ENCODE assay signal across 13 mouse cellular contexts in genomic region chr2:24490564-24490963, GRCm38 (mm10). TPM values are rescaled to one million over a fixed set of nuclear protein-coding genes. Genes with fewer than 3 reads are reported as not detected.
A peak's percentile ranks its signal among the peaks of the same experiment; 100 is the strongest.
DNase-seq lines count a peak whose midpoint lies in the region; ATAC-seq and TF ChIP-seq lines count a peak whose summit lies in the region.
"Had no signal": no experiment of that assay in that cellular context is flagged by ENCODE, and none has a peak within 500 bp of the region (broad histone marks: within the 10 kb centered on the region; RNA-seq: fewer than 3 reads in every experiment).

No protein-coding gene starts in this region.

- intact Hi-C loops in left cerebral cortex, postnatal 25 days (cut with DNase I) = no loop called here

- no peak overlapping the region for H3K9ac ChIP-seq in forebrain, postnatal 0 days
- no peak overlapping the region for H3K9ac ChIP-seq in midbrain, embryonic 14.5 days (replicated peaks; ENCODE audit: low read length)
- H3K9ac ChIP-seq in midbrain, embryonic 15.5 days = no peak overlapping the region
- no peak overlapping the region for H3K9ac ChIP-seq in embryonic facial prominence, embryonic 11.5 days (replicated peaks; ENCODE audit: low read length)
- no peak overlapping the region for H3K9ac ChIP-seq in stomach, postnatal 0 days (ENCODE audit: low read length)
- H3K9ac ChIP-seq: embryonic facial prominence, embryonic 12.5 days; hindbrain, embryonic 14.5 days had no signal

- 50% methylated on average over 6 of the region's 6 CpGs for WGBS in forebrain, postnatal 0 days
- 50% methylated on average over 6 of the region's 6 CpGs for WGBS in forebrain, embryonic 10.5 days
- WGBS in midbrain, embryonic 14.5 days = 54% methylated on average over 6 of the region's 6 CpGs
- WGBS in midbrain, embryonic 15.5 days = 50% methylated on average over 6 of the region's 6 CpGs
- WGBS in embryonic facial prominence, embryonic 11.5 days = 32% methylated on average over 6 of the region's 6 CpGs
- WGBS in stomach, postnatal 0 days = 27% methylated on average over 6 of the region's 6 CpGs

- H3K36me3 ChIP-seq in forebrain, postnatal 0 days (ENCODE audit: insufficient read depth) = no peaks in the 10 kb centered on the region
- no peaks in the 10 kb centered on the region for H3K36me3 ChIP-seq in forebrain, embryonic 10.5 days (replicated peaks)
- no peaks in the 10 kb centered on the region for H3K36me3 ChIP-seq in midbrain, embryonic 14.5 days (ENCODE audit: control insufficient read depth, insufficient read depth, low read length)
- H3K36me3 ChIP-seq in midbrain, embryonic 15.5 days (replicated peaks) = no peaks in the 10 kb centered on the region
- no peaks in the 10 kb centered on the region for H3K36me3 ChIP-seq in embryonic facial prominence, embryonic 11.5 days (replicated peaks; ENCODE audit: control insufficient read depth, insufficient read depth, low read depth, low read length)
- no peaks in the 10 kb centered on the region for H3K36me3 ChIP-seq in stomach, postnatal 0 days (ENCODE audit: control insufficient read depth, insufficient read depth, low read length)
- H3K36me3 ChIP-seq: embryonic facial prominence, embryonic 12.5 days; G1E; midbrain, embryonic 10.5 days had no signal

- H3K27me3 ChIP-seq in forebrain, postnatal 0 days (ENCODE audit: insufficient read depth, low read length) = no peaks in the 10 kb centered on the region
- no peaks in the 10 kb centered on the region for H3K27me3 ChIP-seq in forebrain, embryonic 10.5 days (ENCODE audit: poor library complexity, severe bottlenecking)
- no peaks in the 10 kb centered on the region for H3K27me3 ChIP-seq in midbrain, embryonic 14.5 days (ENCODE audit: control insufficient read depth, insufficient read depth, low read length)
- no peaks in the 10 kb centered on the region for H3K27me3 ChIP-seq in midbrain, embryonic 15.5 days (replicated peaks)
- H3K27me3 ChIP-seq in embryonic facial prominence, embryonic 11.5 days (ENCODE audit: control insufficient read depth, insufficient read depth, low read length) = no peaks in the 10 kb centered on the region
- no peaks in the 10 kb centered on the region for H3K27me3 ChIP-seq in stomach, postnatal 0 days (ENCODE audit: control insufficient read depth, insufficient read depth, low read length)
- H3K27me3 ChIP-seq: embryonic facial prominence, embryonic 12.5 days had no signal

- no peak for DNase-seq in forebrain, postnatal 0 days
- DNase-seq in forebrain, embryonic 10.5 days (ENCODE audit: extremely low spot score, low spot score) = no peak
- DNase-seq in midbrain, embryonic 14.5 days = peak; percentile 48
- DNase-seq in embryonic facial prominence, embryonic 11.5 days (ENCODE audit: low spot score) = peak; percentile 46
- DNase-seq in stomach, postnatal 0 days (ENCODE audit: low spot score) = peak; percentile 26
- DNase-seq in left cerebral cortex, postnatal 25 days (ENCODE audit: low spot score in 2 of 2) = no peak

- H3K9me3 ChIP-seq in forebrain, postnatal 0 days (ENCODE audit: low read length) = no peaks in the 10 kb centered on the region
- H3K9me3 ChIP-seq in forebrain, embryonic 10.5 days = no peaks in the 10 kb centered on the region
- H3K9me3 ChIP-seq in midbrain, embryonic 14.5 days (ENCODE audit: control insufficient read depth, low read length) = no peaks in the 10 kb centered on the region
- H3K9me3 ChIP-seq in midbrain, embryonic 15.5 days = no peaks in the 10 kb centered on the region
- no peaks in the 10 kb centered on the region for H3K9me3 ChIP-seq in embryonic facial prominence, embryonic 11.5 days (replicated peaks; ENCODE audit: control insufficient read depth, low read length)
- no peaks in the 10 kb centered on the region for H3K9me3 ChIP-seq in stomach, postnatal 0 days (ENCODE audit: control insufficient read depth, low read length)
- H3K9me3 ChIP-seq: embryonic facial prominence, embryonic 12.5 days; G1E; midbrain, embryonic 10.5 days had no signal

- TF ChIP-seq CTCF in forebrain, postnatal 0 days (IDR thresholded peaks at IDR 0.05; ENCODE audit: low read depth) = peak; percentile 56
- TF ChIP-seq CTCF in stomach, postnatal 0 days (IDR thresholded peaks at IDR 0.05; ENCODE audit: low read depth) = peak; percentile 76

- no peak overlapping the region for H3K4me3 ChIP-seq in forebrain, postnatal 0 days (ENCODE audit: low read depth, low read length)
- H3K4me3 ChIP-seq in forebrain, embryonic 10.5 days = no peak overlapping the region
- H3K4me3 ChIP-seq in midbrain, embryonic 14.5 days (replicated peaks; ENCODE audit: low read depth, low read length) = no peak overlapping the region
- H3K4me3 ChIP-seq in midbrain, embryonic 15.5 days = no peak overlapping the region
- H3K4me3 ChIP-seq in embryonic facial prominence, embryonic 11.5 days (ENCODE audit: low read depth, low read length) = no peak overlapping the region
- no peak overlapping the region for H3K4me3 ChIP-seq in stomach, postnatal 0 days (ENCODE audit: low read depth, low read length)
- H3K4me3 ChIP-seq: embryonic facial prominence, embryonic 12.5 days; midbrain, embryonic 10.5 days had no signal

- H3K4me2 ChIP-seq in forebrain, postnatal 0 days (ENCODE audit: low read depth) = no peak overlapping the region
- no peak overlapping the region for H3K4me2 ChIP-seq in midbrain, embryonic 14.5 days (ENCODE audit: low read length)
- H3K4me2 ChIP-seq in midbrain, embryonic 15.5 days = no peak overlapping the region
- H3K4me2 ChIP-seq in embryonic facial prominence, embryonic 11.5 days (ENCODE audit: low read depth, low read length) = no peak overlapping the region
- H3K4me2 ChIP-seq in stomach, postnatal 0 days (replicated peaks; ENCODE audit: low read depth) = no peak overlapping the region
- H3K4me2 ChIP-seq: embryonic facial prominence, embryonic 12.5 days; hindbrain, embryonic 14.5 days had no signal

- no peak for ATAC-seq in forebrain, postnatal 0 days
- ATAC-seq in midbrain, embryonic 14.5 days (ENCODE audit: low FRiP score, low TSS enrichment) = no peak
- ATAC-seq in midbrain, embryonic 15.5 days (replicated peaks) = no peak
- no peak for ATAC-seq in embryonic facial prominence, embryonic 11.5 days (replicated peaks; ENCODE audit: insufficient number of reproducible peaks, low FRiP score, low TSS enrichment, low read depth)
- ATAC-seq in stomach, postnatal 0 days (ENCODE audit: low FRiP score, low TSS enrichment) = peak; percentile 29; the same call in 1 of the 2 replicates
- no peak for ATAC-seq in monocyte, adult 5-6 weeks (replicated peaks; ENCODE audit: insufficient number of reproducible peaks, low FRiP score, low TSS enrichment, poor library complexity, severe bottlenecking)

- TF ChIP-seq EP300 in stomach, postnatal 0 days (optimal IDR thresholded peaks at IDR 0.05) = no peak

- H3K27ac ChIP-seq in forebrain, postnatal 0 days (ENCODE audit: low read depth, low read length) = no peak overlapping the region
- no peak overlapping the region for H3K27ac ChIP-seq in forebrain, embryonic 10.5 days
- H3K27ac ChIP-seq in midbrain, embryonic 14.5 days (replicated peaks; ENCODE audit: low read depth, low read length) = no peak overlapping the region
- no peak overlapping the region for H3K27ac ChIP-seq in midbrain, embryonic 15.5 days
- no peak overlapping the region for H3K27ac ChIP-seq in embryonic facial prominence, embryonic 11.5 days (replicated peaks; ENCODE audit: low read depth, low read length)
- no peak overlapping the region for H3K27ac ChIP-seq in stomach, postnatal 0 days (replicated peaks)
- H3K27ac ChIP-seq: embryonic facial prominence, embryonic 12.5 days; hindbrain, embryonic 14.5 days; midbrain, embryonic 10.5 days had no signal

- no peaks in the 10 kb centered on the region for H3K4me1 ChIP-seq in forebrain, postnatal 0 days (ENCODE audit: insufficient read depth)
- no peaks in the 10 kb centered on the region for H3K4me1 ChIP-seq in forebrain, embryonic 10.5 days
- no peaks in the 10 kb centered on the region for H3K4me1 ChIP-seq in midbrain, embryonic 14.5 days (ENCODE audit: control insufficient read depth, insufficient read depth, low read length)
- H3K4me1 ChIP-seq in midbrain, embryonic 15.5 days = no peaks in the 10 kb centered on the region
- no peaks in the 10 kb centered on the region for H3K4me1 ChIP-seq in embryonic facial prominence, embryonic 11.5 days (ENCODE audit: control insufficient read depth, insufficient read depth, low read length)
- no peaks in the 10 kb centered on the region for H3K4me1 ChIP-seq in stomach, postnatal 0 days (replicated peaks; ENCODE audit: control insufficient read depth, insufficient read depth)
- H3K4me1 ChIP-seq: embryonic facial prominence, embryonic 12.5 days; midbrain, embryonic 10.5 days had no signal

RNA-seq across cellular contexts. Expression of gene Pax8, which starts 15.2 kb away (rescaled TPM):
- not detected in 2 replicates for total RNA-seq in forebrain, postnatal 0 days (2014; rRNA removed)
- polyA plus RNA-seq in forebrain, postnatal 0 days (2015; fragmentation: Nextera tagmentation; extraction: Ambion mirVana) = 0.18 and 0.19 TPM in 2 replicates
- 0.43 and 0.56 TPM in 2 replicates for polyA plus RNA-seq in forebrain, embryonic 10.5 days (2016; fragmentation: Nextera tagmentation; extraction: Ambion mirVana)
- polyA plus RNA-seq in midbrain, embryonic 14.5 days (2014; fragmentation: Nextera tagmentation; extraction: Ambion mirVana) = 4.5 and 5.4 TPM in 2 replicates
- polyA plus RNA-seq in midbrain, embryonic 15.5 days (2015; fragmentation: Nextera tagmentation; extraction: Ambion mirVana) = 3.3 and 3.6 TPM in 2 replicates
- 0.98 and 1.6 TPM in 2 replicates for polyA plus RNA-seq in embryonic facial prominence, embryonic 11.5 days (2014; fragmentation: Nextera tagmentation; extraction: Ambion mirVana)
- 0.08 and 0.15 TPM in 2 replicates for polyA plus RNA-seq in stomach, postnatal 0 days (2015; fragmentation: Nextera tagmentation; extraction: Ambion mirVana)
- total RNA-seq in monocyte, adult 5-6 weeks (2017) = not detected in 3 replicates
- not detected for total RNA-seq in left cerebral cortex, postnatal 25 days (2021)
- polyA plus RNA-seq: G1E; limb, embryonic 11.5 days had no signal

Comparison
In these comparisons a context has a peak if more than half of its experiments do, and no peak if none do; other contexts are left out.
1. DNase-seq: peak in midbrain, embryonic 14.5 days (single experiment), embryonic facial prominence, embryonic 11.5 days (single experiment) and stomach, postnatal 0 days (single experiment); none in forebrain, postnatal 0 days (single experiment), forebrain, embryonic 10.5 days (single experiment) and left cerebral cortex, postnatal 25 days (0 of 2).